Mouse (Mus musculus): ENCODE data around the gene Mgat5. TPM values are rescaled to one million over a fixed set of nuclear protein-coding genes. Genes with fewer than 3 reads are reported as not detected.

Mgat5 gene
- total RNA-seq, 2 experiments from 2014 or later = 16.0 to 18.9 TPM

DNA sequence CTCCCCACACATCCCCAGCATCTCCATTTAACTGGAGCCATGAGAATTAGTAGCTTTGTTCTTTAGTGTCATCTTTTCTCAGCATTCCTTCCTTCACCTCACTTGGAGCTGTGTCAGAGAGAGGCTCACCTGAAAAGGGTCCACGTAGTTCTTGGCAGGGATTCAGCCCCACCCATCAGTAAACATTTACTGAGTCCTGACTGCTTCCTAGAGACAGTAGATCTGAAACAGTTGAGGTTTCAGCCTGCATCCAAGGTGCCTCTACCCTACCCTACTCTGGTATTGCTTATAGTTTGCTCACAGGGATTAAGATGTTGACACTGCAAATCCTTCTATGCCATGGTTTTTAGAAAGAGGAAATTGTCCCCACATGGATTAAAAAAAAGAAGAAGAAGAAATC lies 43.6 kb downstream of the Mgat5 start:
- ATAC-seq (replicated peaks; ENCODE audit: low FRiP score, low TSS enrichment, poor library complexity, severe bottlenecking) = no peak

DNA sequence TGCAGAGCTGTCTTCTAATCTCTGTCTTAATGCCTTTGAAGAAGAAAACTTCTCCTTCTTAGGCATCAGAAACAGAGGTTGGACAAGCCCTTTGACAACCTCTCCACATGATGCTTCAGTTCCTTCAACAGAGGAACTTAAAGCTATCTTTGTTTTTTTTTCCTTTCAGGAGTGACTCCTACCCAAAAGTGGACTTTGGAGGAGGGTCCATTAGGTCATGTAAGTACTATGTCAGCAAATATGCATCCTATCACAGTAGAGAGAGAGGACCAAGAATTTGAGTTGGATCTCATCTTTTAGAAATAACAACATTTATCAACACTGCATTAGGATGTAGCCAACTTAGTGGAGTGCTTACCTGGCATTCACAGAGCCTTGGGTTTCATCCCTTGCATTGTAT lies 44.8 kb downstream of the Mgat5 start:
- ATAC-seq (replicated peaks; ENCODE audit: low FRiP score, low TSS enrichment, poor library complexity, severe bottlenecking) = no peak

DNA sequence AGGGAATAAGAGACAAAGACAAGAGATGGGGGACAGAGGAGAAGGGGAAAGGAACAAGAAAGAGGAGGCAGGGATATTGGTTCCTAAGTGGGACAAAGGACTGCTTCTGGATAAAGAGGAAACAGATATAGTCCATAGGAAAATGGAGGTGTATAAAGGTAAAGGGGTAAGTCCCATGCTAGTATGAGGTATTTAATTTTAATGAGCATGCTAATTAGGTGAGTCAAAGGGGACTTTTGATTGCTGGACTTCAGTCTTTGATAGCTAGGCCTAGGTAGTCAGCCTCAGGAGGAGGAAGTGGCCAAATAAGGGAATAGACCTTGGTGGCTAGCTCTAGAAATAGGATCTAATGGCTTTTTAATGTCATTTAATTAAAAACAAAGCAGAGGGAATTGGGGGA lies 45.5 kb downstream of the Mgat5 start:
- no peak for ATAC-seq (replicated peaks; ENCODE audit: low FRiP score, low TSS enrichment, poor library complexity, severe bottlenecking)

DNA sequence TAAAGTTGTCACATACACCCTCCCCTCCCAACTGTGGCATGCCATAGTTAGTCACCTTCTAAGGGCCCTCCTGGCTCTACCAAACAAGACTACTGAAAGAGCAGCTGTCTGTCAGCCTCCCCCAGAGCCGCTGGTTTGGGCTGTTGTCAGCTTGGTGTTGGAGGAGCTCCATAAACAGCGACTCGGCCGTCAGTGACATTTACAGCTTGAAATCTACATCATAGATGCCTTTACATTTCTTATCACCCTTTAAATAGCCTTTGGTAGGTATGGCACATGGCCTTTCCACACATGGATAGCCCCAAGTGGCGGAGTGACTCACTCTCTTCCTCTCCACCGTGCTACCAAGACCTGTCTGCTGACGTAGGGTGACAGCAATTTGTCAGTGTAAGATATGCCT lies 46.9 kb downstream of the Mgat5 start:
- ATAC-seq (replicated peaks; ENCODE audit: low FRiP score, low TSS enrichment, poor library complexity, severe bottlenecking) = no peak

DNA sequence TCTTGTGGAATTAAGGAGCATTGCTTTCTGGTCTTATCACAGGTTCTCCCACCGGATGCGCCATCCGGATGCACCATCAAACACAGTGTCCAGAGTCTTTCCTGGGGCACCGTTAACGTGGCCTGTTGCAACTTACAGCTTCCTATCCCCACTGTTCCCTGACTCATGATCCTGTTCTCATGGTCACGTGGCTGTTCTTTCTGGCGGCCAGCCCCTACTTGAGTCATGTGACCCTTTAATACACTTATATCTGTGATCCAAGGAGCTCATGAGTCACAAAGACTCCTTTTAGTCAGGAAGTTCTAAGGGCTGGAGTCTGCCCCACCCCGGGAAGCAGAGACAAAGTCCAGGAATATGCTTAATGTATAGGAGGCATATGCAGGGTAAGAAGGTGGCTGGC lies 52.2 kb downstream of the Mgat5 start:
- no peak for ATAC-seq (replicated peaks; ENCODE audit: low FRiP score, low TSS enrichment, poor library complexity, severe bottlenecking)

DNA sequence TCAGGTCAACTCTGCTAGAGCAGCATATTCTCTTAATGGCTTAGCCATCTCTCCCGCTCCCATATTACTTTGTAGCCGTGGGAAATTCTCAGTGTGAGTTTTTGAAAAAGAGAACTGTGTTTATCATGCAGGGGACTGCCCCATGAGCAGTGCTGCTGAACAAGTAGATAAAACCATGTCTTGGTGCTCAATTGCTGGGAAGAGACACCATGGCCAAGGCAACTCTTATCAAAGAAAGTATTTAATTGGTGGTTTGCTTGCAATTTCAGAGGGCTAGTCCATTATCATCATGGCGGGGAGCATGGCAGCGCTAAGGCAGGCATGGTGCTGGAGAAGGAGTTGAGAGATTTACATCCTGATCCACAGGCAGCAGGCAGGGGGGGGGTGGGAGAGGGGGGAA lies 54.9 kb downstream of the Mgat5 start:
- ATAC-seq (replicated peaks; ENCODE audit: low FRiP score, low TSS enrichment, poor library complexity, severe bottlenecking) = peak; percentile 67

DNA sequence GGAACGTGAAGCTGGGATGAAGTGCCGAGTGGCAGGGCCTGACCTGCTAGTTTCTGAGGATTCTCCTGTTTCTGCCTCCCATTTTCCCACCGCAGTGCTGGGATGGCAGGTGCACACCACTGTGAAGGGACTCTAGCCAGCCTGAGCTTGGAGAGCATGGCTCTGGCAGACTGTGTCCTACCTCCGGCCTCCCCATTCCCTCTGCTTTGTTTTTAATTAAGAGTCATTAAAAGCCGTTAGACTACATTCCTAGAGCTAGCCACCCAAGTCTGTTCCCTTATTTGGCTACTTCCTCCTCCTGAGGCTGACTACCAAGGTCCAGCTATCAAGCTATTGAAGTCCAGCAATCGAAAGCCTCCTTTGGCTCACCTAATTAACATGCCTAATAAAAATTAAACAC lies 56.2 kb downstream of the Mgat5 start:
- ATAC-seq (replicated peaks; ENCODE audit: low FRiP score, low TSS enrichment, poor library complexity, severe bottlenecking) = no peak

DNA sequence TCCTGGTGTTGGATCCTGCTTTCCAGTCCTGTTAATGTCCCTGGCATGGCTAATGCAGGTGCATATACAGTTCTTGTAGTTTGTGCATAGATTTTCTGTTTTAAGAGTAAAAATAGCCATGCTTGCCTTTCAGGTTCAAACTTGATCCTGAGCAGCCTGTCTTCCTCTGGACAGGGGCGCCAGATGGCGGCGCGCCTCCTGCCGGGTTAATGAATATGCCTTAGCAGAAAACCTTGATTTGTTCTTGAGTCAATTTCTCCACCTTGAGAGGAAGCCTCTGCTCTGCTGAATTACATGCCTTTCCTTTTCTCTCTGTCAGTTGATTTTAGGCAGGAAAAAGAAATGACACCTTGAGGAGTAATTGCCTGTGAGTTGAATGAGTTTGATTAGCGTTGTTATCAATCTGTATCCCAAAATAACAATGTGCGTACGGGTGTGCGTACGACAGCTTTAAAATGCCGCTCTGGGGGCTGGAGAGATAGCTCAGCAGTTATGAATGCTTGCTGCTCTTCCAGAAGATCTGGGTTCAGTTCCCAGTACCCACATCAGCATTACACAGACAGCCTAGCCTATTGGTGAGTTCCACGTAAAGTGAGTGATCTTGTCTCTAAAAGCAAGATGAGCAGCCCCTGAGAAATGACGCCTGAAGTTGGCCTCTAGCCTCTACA lies 57.5 kb downstream of the Mgat5 start:
- ATAC-seq (replicated peaks; ENCODE audit: low FRiP score, low TSS enrichment, poor library complexity, severe bottlenecking) = no peak

DNA sequence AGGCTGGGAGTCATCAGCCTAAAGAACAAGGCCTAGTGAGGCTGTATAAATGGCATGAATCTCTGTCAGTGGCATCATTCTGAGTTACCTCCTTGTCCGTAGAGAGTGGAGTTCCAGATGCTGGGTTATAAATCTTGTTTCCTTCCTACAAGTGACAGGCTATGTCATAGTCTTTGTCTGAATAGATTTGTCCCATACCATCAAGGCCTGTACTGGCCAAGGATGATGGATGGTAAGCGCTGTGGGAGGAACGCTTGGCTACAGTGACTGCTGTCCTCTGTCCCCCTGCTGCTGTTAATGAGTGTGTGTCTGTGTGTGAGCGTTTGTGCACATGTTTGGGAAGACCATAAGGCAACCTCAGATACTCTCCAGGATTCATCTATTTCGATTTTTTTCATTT lies 63.2 kb downstream of the Mgat5 start:
- no peak for ATAC-seq (replicated peaks; ENCODE audit: low FRiP score, low TSS enrichment, poor library complexity, severe bottlenecking)

DNA sequence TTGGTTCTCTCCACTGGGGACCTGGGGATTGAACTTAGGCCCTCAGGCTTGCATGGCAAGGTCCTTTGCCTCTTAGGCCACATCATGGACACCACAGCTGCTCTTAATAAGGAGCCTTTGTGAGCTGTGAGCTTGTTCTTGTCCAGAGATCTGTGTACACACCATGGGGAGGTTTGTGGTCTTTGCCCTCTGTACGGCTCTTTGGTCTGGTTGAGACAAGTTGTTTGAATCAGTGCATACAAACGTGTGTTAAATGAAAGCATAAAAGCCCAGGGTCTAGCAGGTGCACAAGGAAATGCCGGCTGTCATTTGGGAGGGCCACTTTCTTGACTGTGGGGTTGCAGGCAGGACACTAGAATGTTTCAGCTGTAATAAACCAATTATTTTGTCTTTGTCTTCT lies 64.5 kb downstream of the Mgat5 start:
- ATAC-seq (replicated peaks; ENCODE audit: low FRiP score, low TSS enrichment, poor library complexity, severe bottlenecking) = no peak

DNA sequence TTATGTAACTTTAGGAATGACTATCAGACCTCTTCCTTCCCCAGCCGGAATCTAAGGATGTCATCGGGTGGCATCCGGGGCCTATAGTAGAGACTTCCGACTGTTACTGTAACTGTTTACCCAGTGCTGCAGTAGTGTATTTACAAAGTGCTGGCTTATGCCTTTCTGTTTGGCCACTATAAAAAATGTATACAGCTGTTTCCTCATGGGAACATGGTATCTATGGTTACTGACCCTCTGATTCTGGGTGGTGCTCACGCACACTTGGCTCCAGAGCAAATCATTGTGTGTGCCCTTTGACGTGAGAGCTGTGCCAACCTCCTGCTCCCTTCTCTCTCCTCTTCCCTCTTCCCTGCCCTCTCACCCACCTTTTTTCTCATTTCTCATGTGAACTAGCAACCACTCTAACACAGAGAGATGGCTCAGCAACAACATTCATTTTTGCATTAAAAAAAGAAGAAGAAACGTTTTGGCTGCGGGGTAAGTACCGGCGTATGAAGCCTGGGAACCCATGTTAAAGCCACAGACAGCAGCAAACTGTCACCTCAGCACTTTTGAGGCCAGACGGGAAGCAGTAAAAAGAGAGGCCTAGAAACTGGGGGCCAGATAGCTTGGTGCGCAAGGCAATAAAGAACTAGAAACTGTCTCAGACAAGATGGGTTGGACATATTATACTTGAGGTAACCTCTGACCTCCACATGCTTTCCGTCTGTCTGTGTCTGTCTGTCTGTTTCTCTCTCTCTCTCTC lies 65.6 kb downstream of the Mgat5 start:
- no peak for ATAC-seq (replicated peaks; ENCODE audit: low FRiP score, low TSS enrichment, poor library complexity, severe bottlenecking)

DNA sequence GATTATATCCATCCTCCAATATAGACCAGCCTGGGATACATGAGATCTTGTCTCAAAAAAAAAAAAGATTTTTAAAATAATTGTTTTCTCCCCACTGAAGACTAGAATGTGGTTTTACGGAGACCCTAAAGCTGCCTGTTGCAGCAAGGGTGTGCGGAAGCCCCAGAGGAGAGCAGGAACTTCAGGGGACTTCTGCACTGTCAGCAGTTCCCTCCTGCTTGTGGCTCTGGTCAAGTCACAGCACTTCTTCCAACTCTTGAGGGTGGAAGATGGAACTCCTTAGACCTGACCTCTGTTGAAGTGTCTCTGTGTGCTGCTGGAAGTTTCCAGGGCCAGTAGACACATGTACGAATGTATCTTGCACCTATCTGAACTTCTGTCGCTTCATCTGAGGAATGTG lies 66.3 kb downstream of the Mgat5 start:
- ATAC-seq (replicated peaks; ENCODE audit: low FRiP score, low TSS enrichment, poor library complexity, severe bottlenecking) = no peak

DNA sequence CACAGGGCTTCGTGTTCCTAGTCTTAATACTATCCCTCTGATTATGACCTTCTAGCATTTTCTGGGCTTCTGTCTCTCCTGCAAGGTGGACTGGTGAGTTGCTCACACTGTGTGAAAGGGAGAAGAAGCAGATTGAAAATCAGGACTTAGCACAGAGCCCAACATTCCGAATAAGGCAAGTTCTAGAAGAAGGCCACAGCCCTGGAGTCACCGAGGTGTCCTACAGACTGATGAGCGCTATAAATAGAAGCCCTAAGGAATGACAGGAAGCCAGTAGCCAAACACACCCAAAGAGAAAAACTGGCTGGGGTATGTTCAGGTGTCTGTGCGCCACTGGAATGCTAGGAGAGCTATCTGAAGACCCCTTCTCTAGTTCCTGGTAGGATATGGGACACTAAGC lies 68.5 kb downstream of the Mgat5 start:
- ATAC-seq (replicated peaks; ENCODE audit: low FRiP score, low TSS enrichment, poor library complexity, severe bottlenecking) = no peak

DNA sequence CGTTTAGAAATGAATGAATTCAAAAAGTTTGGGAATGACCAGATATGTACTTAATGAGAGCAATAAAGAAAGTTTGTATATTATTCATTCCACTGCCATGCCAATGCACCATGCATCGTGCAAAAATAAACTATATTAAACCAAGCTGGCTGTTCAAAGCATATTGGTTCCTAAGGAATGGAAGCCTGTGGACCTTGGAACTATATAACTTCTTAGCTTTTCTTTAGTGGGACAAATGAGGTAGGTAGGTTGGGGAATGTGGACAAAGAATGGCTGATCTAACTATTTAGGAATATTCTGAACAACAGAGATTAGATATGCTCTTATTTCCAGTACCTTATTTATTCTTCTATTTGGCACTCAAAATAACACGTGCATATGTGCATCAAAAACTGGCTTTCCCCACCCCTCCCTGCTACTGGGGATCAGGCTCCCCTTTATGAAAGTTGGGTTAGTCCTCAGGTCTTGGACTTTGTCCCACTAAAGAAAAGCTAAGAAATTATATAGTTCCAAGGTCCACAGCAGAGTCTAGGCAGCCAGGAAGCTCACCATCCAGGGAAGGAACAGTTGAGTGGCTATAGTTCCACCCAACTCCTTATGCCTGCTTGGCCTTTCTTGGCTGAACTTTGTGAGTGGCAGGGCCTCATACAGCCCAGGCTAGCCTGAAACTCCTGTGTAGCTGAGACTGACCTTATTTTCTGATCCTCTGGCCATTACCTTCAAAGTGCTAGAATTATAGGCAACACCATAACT lies 70.9 kb downstream of the Mgat5 start:
- ATAC-seq (replicated peaks; ENCODE audit: low FRiP score, low TSS enrichment, poor library complexity, severe bottlenecking) = no peak

DNA sequence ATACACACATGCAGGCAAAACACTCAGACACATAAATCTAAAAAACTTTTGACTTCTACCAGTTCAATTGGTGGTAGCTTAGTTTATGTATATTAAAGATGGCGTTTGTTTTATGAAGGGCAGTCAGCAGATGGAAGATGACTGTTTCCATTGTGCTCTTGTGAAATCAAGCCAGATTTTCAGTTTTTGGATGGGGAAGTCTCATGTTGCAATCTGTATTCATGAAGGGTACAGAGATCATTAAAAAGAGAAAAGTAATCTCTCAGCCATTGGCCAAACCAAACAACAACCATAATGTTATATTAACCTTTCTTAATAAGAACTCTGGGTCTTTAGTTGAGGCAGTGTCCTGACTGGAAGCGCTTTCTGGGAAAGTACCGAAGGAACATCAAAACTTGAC lies 73.3 kb downstream of the Mgat5 start:
- no peak for ATAC-seq (replicated peaks; ENCODE audit: low FRiP score, low TSS enrichment, poor library complexity, severe bottlenecking)

DNA sequence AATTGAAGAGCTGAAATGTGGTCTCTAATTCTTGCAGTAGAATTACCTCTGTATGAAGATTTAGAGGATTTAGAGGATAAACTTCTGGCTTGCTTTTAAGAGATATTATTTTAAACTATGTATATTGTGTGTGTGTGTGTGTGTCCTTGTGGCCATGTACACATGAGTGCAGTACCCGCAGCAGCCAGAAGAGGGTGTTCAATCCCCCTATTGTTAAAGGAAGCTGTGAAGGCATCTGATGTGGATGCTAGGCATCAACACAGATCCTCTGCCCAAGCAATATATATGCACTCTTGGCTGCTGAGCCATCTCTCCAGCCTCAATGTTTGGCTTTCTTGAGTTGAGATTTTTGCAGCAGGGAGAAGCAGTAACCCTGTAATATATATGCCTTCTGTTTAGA lies 75.4 kb downstream of the Mgat5 start:
- ATAC-seq (replicated peaks; ENCODE audit: low FRiP score, low TSS enrichment, poor library complexity, severe bottlenecking) = peak; percentile 61

DNA sequence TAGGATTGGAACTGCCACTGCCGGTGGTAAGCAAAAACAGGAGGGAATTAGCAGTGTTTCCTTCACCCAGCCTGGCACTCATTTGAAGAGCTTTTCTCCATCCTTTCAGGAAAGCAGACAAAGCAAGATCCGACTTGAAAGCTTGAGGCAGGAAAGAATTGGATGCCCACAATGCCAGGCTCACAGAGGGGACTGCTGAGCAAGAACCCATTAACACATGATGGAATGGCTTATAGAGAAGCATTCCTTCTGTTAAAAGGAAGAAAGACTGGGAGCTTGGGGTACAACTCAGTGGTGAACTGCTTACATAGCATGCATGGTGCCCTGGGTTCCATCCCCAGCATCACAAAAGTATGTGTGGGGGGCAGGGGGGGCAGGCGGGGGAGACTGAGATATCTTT lies 80.2 kb downstream of the Mgat5 start:
- ATAC-seq (replicated peaks; ENCODE audit: low FRiP score, low TSS enrichment, poor library complexity, severe bottlenecking) = no peak

DNA sequence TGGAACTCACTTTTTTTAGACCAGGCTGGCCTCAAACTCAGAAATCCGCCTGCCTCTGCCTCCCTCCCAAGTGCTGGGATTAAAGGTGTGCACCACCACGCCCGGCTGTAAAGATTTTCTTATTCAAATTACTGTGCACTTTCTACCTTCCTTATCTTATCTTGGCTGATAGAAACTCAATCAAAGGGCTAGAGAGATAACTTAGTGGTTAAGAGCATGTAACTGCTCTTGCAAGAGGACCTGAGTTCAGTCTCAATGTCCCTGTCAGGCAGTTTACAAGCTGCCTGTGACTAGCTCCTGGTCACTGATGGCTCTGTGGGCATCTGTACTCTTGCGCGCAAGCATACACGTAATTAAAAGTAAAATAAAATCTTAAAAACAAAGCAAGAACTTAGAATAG lies 82.7 kb downstream of the Mgat5 start:
- ATAC-seq (replicated peaks; ENCODE audit: low FRiP score, low TSS enrichment, poor library complexity, severe bottlenecking) = no peak

DNA sequence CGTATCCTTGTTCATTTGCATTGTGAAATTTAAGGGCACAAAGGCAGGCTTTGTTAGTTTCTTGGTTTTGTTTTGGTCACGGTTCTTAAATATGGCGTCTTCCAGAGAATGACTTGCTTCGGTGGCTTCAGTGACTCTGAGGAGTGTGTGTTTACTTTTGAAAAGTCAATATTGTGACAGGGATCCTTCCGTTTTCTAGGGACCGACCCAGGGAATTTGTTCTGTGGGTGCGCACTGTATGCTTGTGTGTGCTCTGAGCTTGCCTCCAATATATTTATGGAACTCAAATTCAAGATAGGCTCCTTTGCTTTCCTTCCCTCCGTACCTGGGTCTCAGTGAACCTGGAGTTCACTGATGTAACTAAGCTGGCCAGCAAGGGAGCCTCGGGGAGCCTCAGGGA lies 86.1 kb downstream of the Mgat5 start:
- no peak for ATAC-seq (replicated peaks; ENCODE audit: low FRiP score, low TSS enrichment, poor library complexity, severe bottlenecking)

DNA sequence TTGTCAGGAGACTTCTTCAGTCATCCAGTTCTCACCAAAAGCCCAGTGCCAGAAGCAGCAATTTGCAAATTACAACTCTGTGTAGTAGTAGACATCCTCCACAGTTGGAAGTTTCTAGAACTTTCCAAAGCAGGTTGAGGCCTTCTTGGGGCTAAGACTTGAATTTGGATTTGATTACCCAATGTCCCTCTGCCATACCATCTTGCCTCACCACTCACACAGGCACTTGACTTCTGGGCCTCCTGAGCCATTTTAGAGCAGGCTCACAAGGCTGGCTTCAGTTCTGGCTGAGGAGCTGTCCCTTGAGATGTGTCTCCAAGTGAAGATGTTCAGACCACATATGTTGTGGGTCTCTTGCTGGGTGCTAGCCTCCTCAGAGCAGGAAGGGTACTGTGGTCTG lies 86.9 kb downstream of the Mgat5 start:
- ATAC-seq (replicated peaks; ENCODE audit: low FRiP score, low TSS enrichment, poor library complexity, severe bottlenecking) = no peak

DNA sequence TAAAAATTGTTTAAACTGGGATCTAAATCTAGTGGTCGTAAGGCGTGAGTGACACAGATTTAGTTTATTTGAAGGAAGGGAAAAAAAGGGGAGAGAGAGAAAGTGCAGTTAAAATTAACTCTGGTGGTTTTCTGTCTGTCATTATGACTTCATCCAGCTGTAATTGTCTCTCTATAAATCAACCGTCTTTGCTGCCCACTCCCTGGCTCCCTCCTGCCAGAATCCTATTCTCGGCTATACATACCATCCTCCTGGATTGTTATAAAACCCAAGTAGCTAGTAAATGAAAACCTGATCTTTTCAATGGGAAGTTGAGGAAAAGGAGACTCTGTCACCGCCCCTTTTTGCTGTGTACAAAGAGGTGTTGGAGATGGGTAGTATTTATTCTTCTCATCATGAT lies 88.5 kb downstream of the Mgat5 start:
- no peak for ATAC-seq (replicated peaks; ENCODE audit: low FRiP score, low TSS enrichment, poor library complexity, severe bottlenecking)

All from megakaryocyte-erythroid progenitor cell, adult 5-6 weeks (primary cell).